Mouse (Mus musculus): Measurements from ENCODE around the gene Fahd1. TPM values are rescaled to one million over a fixed set of nuclear protein-coding genes. Genes with fewer than 3 reads are reported as not detected.
A peak's percentile ranks its signal among the peaks of the same experiment; 100 is the strongest.

The Fahd1 gene
- polyA plus RNA-seq, 1 experiment from 2014 or later = 21.7 TPM

- no peak overlapping the region for H3K27ac ChIP-seq (replicated peaks; ENCODE audit: low read depth, low read length)
- ATAC-seq (replicated peaks; ENCODE audit: insufficient number of reproducible peaks, low FRiP score, low TSS enrichment, low read depth) (peak; percentile 27; the same call in 1 of the 2 replicates), DNase-seq (ENCODE audit: low spot score) (no peak)
- no peaks in the 10 kb centered on the region for H3K27me3 ChIP-seq (ENCODE audit: control insufficient read depth, insufficient read depth, low read length)
- H3K9me3 ChIP-seq (replicated peaks; ENCODE audit: control insufficient read depth, low read length) = no peaks in the 10 kb centered on the region
- H3K4me3 ChIP-seq (ENCODE audit: low read depth, low read length) = no peak overlapping the region
- H3K4me2 ChIP-seq (ENCODE audit: low read depth, low read length) = no peak overlapping the region
- no peak overlapping the region for H3K9ac ChIP-seq (replicated peaks; ENCODE audit: low read length)
- no peaks in the 10 kb centered on the region; the same call in 1 of the 2 replicates for H3K36me3 ChIP-seq (replicated peaks; ENCODE audit: control insufficient read depth, insufficient read depth, low read depth, low read length)
- H3K4me1 ChIP-seq (ENCODE audit: control insufficient read depth, insufficient read depth, low read length) = no peaks in the 10 kb centered on the region; the same call in 1 of the 2 replicates
- 22% methylated on average over 5 of the region's 5 CpGs for WGBS
These were observed 27.9 kb upstream of the Fahd1 start for GRCm38 (mm10) chr17:24878117-24878397.

GRCm38 (mm10) chr17:24877336-24878116 is 27.4 kb upstream of the Fahd1 start:
- DNase-seq (ENCODE audit: low spot score) (no peak), ATAC-seq (replicated peaks; ENCODE audit: insufficient number of reproducible peaks, low FRiP score, low TSS enrichment, low read depth) (peak; percentile 17; the same call in 1 of the 2 replicates)
- no peaks in the 10 kb centered on the region for H3K9me3 ChIP-seq (replicated peaks; ENCODE audit: control insufficient read depth, low read length)
- no peaks in the 10 kb centered on the region for H3K36me3 ChIP-seq (replicated peaks; ENCODE audit: control insufficient read depth, insufficient read depth, low read depth, low read length)
- no peak overlapping the region for H3K4me3 ChIP-seq (ENCODE audit: low read depth, low read length)
- no peak overlapping the region for H3K27ac ChIP-seq (replicated peaks; ENCODE audit: low read depth, low read length)
- H3K27me3 ChIP-seq (ENCODE audit: control insufficient read depth, insufficient read depth, low read length) = no peaks in the 10 kb centered on the region
- no peaks in the 10 kb centered on the region; the same call in 1 of the 2 replicates for H3K4me1 ChIP-seq (ENCODE audit: control insufficient read depth, insufficient read depth, low read length)
- no peak overlapping the region for H3K4me2 ChIP-seq (ENCODE audit: low read depth, low read length)
- H3K9ac ChIP-seq (replicated peaks; ENCODE audit: low read length) = peak overlapping the region; percentile 22
- 55% methylated on average over 10 of the region's 10 CpGs for WGBS

- no peak overlapping the region for H3K4me3 ChIP-seq (ENCODE audit: low read depth, low read length)
- ATAC-seq (replicated peaks; ENCODE audit: insufficient number of reproducible peaks, low FRiP score, low TSS enrichment, low read depth) = no peak
- H3K9me3 ChIP-seq (replicated peaks; ENCODE audit: control insufficient read depth, low read length) = no peaks in the 10 kb centered on the region
- no peak overlapping the region for H3K27ac ChIP-seq (replicated peaks; ENCODE audit: low read depth, low read length)
- no peaks in the 10 kb centered on the region for H3K27me3 ChIP-seq (ENCODE audit: control insufficient read depth, insufficient read depth, low read length)
- no peak overlapping the region for H3K4me2 ChIP-seq (ENCODE audit: low read depth, low read length)
- DNase-seq (ENCODE audit: low spot score) = no peak
- no peaks in the 10 kb centered on the region for H3K36me3 ChIP-seq (replicated peaks; ENCODE audit: control insufficient read depth, insufficient read depth, low read depth, low read length)
- H3K9ac ChIP-seq (replicated peaks; ENCODE audit: low read length) = no peak overlapping the region
- WGBS = 82% methylated on average over 8 of the region's 8 CpGs
- no peaks in the 10 kb centered on the region; the same call in 1 of the 2 replicates for H3K4me1 ChIP-seq (ENCODE audit: control insufficient read depth, insufficient read depth, low read length)
These were observed 24.8 kb upstream of the Fahd1 start for GRCm38 (mm10) chr17:24874989-24875388.

GRCm38 (mm10) chr17:24874405-24874745 is 24.2 kb upstream of the Fahd1 start:
- no peaks in the 10 kb centered on the region for H3K9me3 ChIP-seq (replicated peaks; ENCODE audit: control insufficient read depth, low read length)
- H3K4me2 ChIP-seq (ENCODE audit: low read depth, low read length) = no peak overlapping the region
- H3K27ac ChIP-seq (replicated peaks; ENCODE audit: low read depth, low read length) = no peak overlapping the region
- no peak overlapping the region for H3K9ac ChIP-seq (replicated peaks; ENCODE audit: low read length)
- no peaks in the 10 kb centered on the region for H3K27me3 ChIP-seq (ENCODE audit: control insufficient read depth, insufficient read depth, low read length)
- H3K4me3 ChIP-seq (ENCODE audit: low read depth, low read length) = no peak overlapping the region
- ATAC-seq (replicated peaks; ENCODE audit: insufficient number of reproducible peaks, low FRiP score, low TSS enrichment, low read depth) (no peak), DNase-seq (ENCODE audit: low spot score) (no peak)
- no peaks in the 10 kb centered on the region for H3K36me3 ChIP-seq (replicated peaks; ENCODE audit: control insufficient read depth, insufficient read depth, low read depth, low read length)
- WGBS = 53% methylated on average over 1 of the region's 1 CpGs
- no peaks in the 10 kb centered on the region; the same call in 1 of the 2 replicates for H3K4me1 ChIP-seq (ENCODE audit: control insufficient read depth, insufficient read depth, low read length)

GRCm38 (mm10) chr17:24873695-24874404 is 23.7 kb upstream of the Fahd1 start:
- DNase-seq (ENCODE audit: low spot score) (no peak), ATAC-seq (replicated peaks; ENCODE audit: insufficient number of reproducible peaks, low FRiP score, low TSS enrichment, low read depth) (no peak)
- WGBS = 52% methylated on average over 4 of the region's 4 CpGs
- H3K4me3 ChIP-seq (ENCODE audit: low read depth, low read length) = no peak overlapping the region
- H3K27me3 ChIP-seq (ENCODE audit: control insufficient read depth, insufficient read depth, low read length) = no peaks in the 10 kb centered on the region
- H3K9ac ChIP-seq (replicated peaks; ENCODE audit: low read length) = no peak overlapping the region
- no peaks in the 10 kb centered on the region for H3K36me3 ChIP-seq (replicated peaks; ENCODE audit: control insufficient read depth, insufficient read depth, low read depth, low read length)
- no peaks in the 10 kb centered on the region for H3K9me3 ChIP-seq (replicated peaks; ENCODE audit: control insufficient read depth, low read length)
- no peak overlapping the region for H3K27ac ChIP-seq (replicated peaks; ENCODE audit: low read depth, low read length)
- no peak overlapping the region for H3K4me2 ChIP-seq (ENCODE audit: low read depth, low read length)
- no peaks in the 10 kb centered on the region; the same call in 1 of the 2 replicates for H3K4me1 ChIP-seq (ENCODE audit: control insufficient read depth, insufficient read depth, low read length)

GRCm38 (mm10) chr17:24867914-24868313 is 17.8 kb upstream of the Fahd1 start:
- ATAC-seq (replicated peaks; ENCODE audit: insufficient number of reproducible peaks, low FRiP score, low TSS enrichment, low read depth) = no peak
- Histone ChIP-seq H3K36me3 (replicated peaks; ENCODE audit: control insufficient read depth, insufficient read depth, low read depth, low read length) (no peaks in the 10 kb centered on the region), H3K27ac (replicated peaks; ENCODE audit: low read depth, low read length) (no peak overlapping the region), H3K4me2 (ENCODE audit: low read depth, low read length) (no peak overlapping the region), H3K27me3 (ENCODE audit: control insufficient read depth, insufficient read depth, low read length) (no peaks in the 10 kb centered on the region), H3K9me3 (replicated peaks; ENCODE audit: control insufficient read depth, low read length) (no peaks in the 10 kb centered on the region), H3K4me3 (ENCODE audit: low read depth, low read length) (no peak overlapping the region), H3K4me1 (ENCODE audit: control insufficient read depth, insufficient read depth, low read length) (no peaks in the 10 kb centered on the region), H3K9ac (replicated peaks; ENCODE audit: low read length) (no peak overlapping the region)
- DNase-seq (ENCODE audit: low spot score) = no peak
- 88% methylated on average over 10 of the region's 10 CpGs for WGBS

GRCm38 (mm10) chr17:24865776-24866175 is 15.6 kb upstream of the Fahd1 start, which contains the start of gene Igfals:
Gene Igfals (plus strand): TSS chr17:24865997.
- H3K27me3 ChIP-seq (ENCODE audit: control insufficient read depth, insufficient read depth, low read length) = no peaks in the 10 kb centered on the region
- peaks cover 3% of the 10 kb centered on the region for H3K36me3 ChIP-seq (replicated peaks; ENCODE audit: control insufficient read depth, insufficient read depth, low read depth, low read length)
- ATAC-seq (replicated peaks; ENCODE audit: insufficient number of reproducible peaks, low FRiP score, low TSS enrichment, low read depth) (no peak), DNase-seq (ENCODE audit: low spot score) (no peak)
- no peak within 1 kb of the TSS for H3K9ac ChIP-seq (replicated peaks; ENCODE audit: low read length)
- H3K4me1 ChIP-seq (ENCODE audit: control insufficient read depth, insufficient read depth, low read length) = no peaks in the 10 kb centered on the region
- 86% methylated on average over 8 of the region's 8 CpGs for WGBS
- no peak within 1 kb of the TSS for H3K27ac ChIP-seq (replicated peaks; ENCODE audit: low read depth, low read length)
- no peak within 1 kb of the TSS for H3K4me2 ChIP-seq (ENCODE audit: low read depth, low read length)
- H3K9me3 ChIP-seq (replicated peaks; ENCODE audit: control insufficient read depth, low read length) = no peaks in the 10 kb centered on the region
- H3K4me3 ChIP-seq (ENCODE audit: low read depth, low read length) = no peak within 1 kb of the TSS

GRCm38 (mm10) chr17:24861785-24862184 is 11.6 kb upstream of the Fahd1 start:
- H3K9ac ChIP-seq (replicated peaks; ENCODE audit: low read length) = no peak overlapping the region
- H3K4me3 ChIP-seq (ENCODE audit: low read depth, low read length) = no peak overlapping the region
- no peak overlapping the region for H3K4me2 ChIP-seq (ENCODE audit: low read depth, low read length)
- H3K27me3 ChIP-seq (ENCODE audit: control insufficient read depth, insufficient read depth, low read length) = no peaks in the 10 kb centered on the region
- DNase-seq (ENCODE audit: low spot score) (no peak), ATAC-seq (replicated peaks; ENCODE audit: insufficient number of reproducible peaks, low FRiP score, low TSS enrichment, low read depth) (no peak)
- H3K36me3 ChIP-seq (replicated peaks; ENCODE audit: control insufficient read depth, insufficient read depth, low read depth, low read length) = peaks cover 3% of the 10 kb centered on the region
- 96% methylated on average over 3 of the region's 3 CpGs for WGBS
- no peaks in the 10 kb centered on the region for H3K9me3 ChIP-seq (replicated peaks; ENCODE audit: control insufficient read depth, low read length)
- no peak overlapping the region for H3K27ac ChIP-seq (replicated peaks; ENCODE audit: low read depth, low read length)
- H3K4me1 ChIP-seq (ENCODE audit: control insufficient read depth, insufficient read depth, low read length) = no peaks in the 10 kb centered on the region

Measured in embryonic facial prominence, embryonic 11.5 days (tissue).